Mouse (Mus musculus) erythroid progenitor cell, adult 5-6 weeks (primary cell): ENCODE results near the gene Brca1. TPM values are rescaled to one million over a fixed set of nuclear protein-coding genes. Genes with fewer than 3 reads are reported as not detected.
A peak's percentile ranks its signal among the peaks of the same experiment; 100 is the strongest.
"Not testable (repeated sequence)": the region's sequence is repeated elsewhere in the genome, so short reads cannot be mapped to it uniquely, and the experiment has no call there.

Experiments used
- ATAC-seq: replicated peaks from 2 replicates; pipeline ENCODE4 v1.8.0; 2016; ENCODE audit warnings: moderate number of reproducible peaks, mild to moderate bottlenecking, moderate TSS enrichment, inconsistent platforms; ENCODE audit not compliant: poor library complexity, low FRiP score, severe bottlenecking
- total RNA-seq, 2 experiments: library from RNA; stranded (forward) in 1 of 2; stranded (reverse) in 1 of 2; fragments of 150-400 nt in 1 of 2; fragments of 186-747, 209-891 nt in 1 of 2; gene quantifications; 2 replicates each; pipeline versions ENCODE4 v1.2.3 to v1.2.4; 2015 to 2017; ENCODE audit warnings: low replicate concordance in 2 of 2

Brca1 gene
- total RNA-seq, 2 experiments from 2014 or later: 137 to 153 TPM

GRCm38 (mm10) chr11:101455627-101456026 is 96.1 kb downstream of the Brca1 start:
- ATAC-seq: no peak

- no peak for ATAC-seq
Measured at GRCm38 (mm10) chr11:101454702-101455101, 97.1 kb downstream of the Brca1 start.

GRCm38 (mm10) chr11:101452093-101452774 is 99.5 kb downstream of the Brca1 start:
- ATAC-seq: no peak

GRCm38 (mm10) chr11:101451536-101451935 is 100.2 kb downstream of the Brca1 start:
- no peak for ATAC-seq

GRCm38 (mm10) chr11:101450394-101450793 is 101.4 kb downstream of the Brca1 start:
- no peak for ATAC-seq

- ATAC-seq: not testable (repeated sequence)
Measured at GRCm38 (mm10) chr11:101449596-101449995, 102.2 kb downstream of the Brca1 start.

- ATAC-seq: peak; percentile 52
Measured at GRCm38 (mm10) chr11:101448899-101449298, 102.9 kb downstream of the Brca1 start.

- peak; percentile 96 for ATAC-seq
Measured at GRCm38 (mm10) chr11:101448274-101448746, 103.4 kb downstream of the Brca1 start, which contains the start of gene Ifi35. Ifi35 (plus strand) TSS chr11:101448407.

GRCm38 (mm10) chr11:101447786-101448185 is 104.0 kb downstream of the Brca1 start:
- ATAC-seq: no peak

- not testable (repeated sequence) for ATAC-seq
Measured at GRCm38 (mm10) chr11:101446860-101447259, 104.9 kb downstream of the Brca1 start.

GRCm38 (mm10) chr11:101446319-101446718 is 105.4 kb downstream of the Brca1 start:
- no peak for ATAC-seq

GRCm38 (mm10) chr11:101442760-101443159 is 109.0 kb downstream of the Brca1 start:
- ATAC-seq: no peak

GRCm38 (mm10) chr11:101442127-101442693 is 109.5 kb downstream of the Brca1 start, which contains the start of gene Rpl27:
Rpl27 (plus strand) TSS chr11:101442298.
- ATAC-seq: peak; percentile 99

- not testable (repeated sequence) for ATAC-seq
Measured at GRCm38 (mm10) chr11:101441450-101442126, 110.2 kb downstream of the Brca1 start.

Other genes with a start within 250 kb of the Brca1 start
- gene Becn1, start 249.7 kb downstream of the Brca1 start, total RNA-seq (2015; ENCODE audit: low replicate concordance): 71.4 and 72.5 TPM in 2 replicates
- 273 TPM in 2 replicates for gene Becn1, start 249.7 kb downstream of the Brca1 start, total RNA-seq (2017; ENCODE audit: low replicate concordance)
- gene Psme3, start 235.7 kb downstream of the Brca1 start, total RNA-seq (2015; ENCODE audit: low replicate concordance): 425 and 456 TPM in 2 replicates
- 261 and 313 TPM in 2 replicates for gene Psme3, start 235.7 kb downstream of the Brca1 start, total RNA-seq (2017; ENCODE audit: low replicate concordance)
- gene Aoc2, start 226.9 kb downstream of the Brca1 start, total RNA-seq (2015; ENCODE audit: low replicate concordance): 25.2 and 38.6 TPM in 2 replicates
- gene Aoc2, start 226.9 kb downstream of the Brca1 start, total RNA-seq (2017; ENCODE audit: low replicate concordance): 12.8 and 18.9 TPM in 2 replicates
- 2.5 TPM in 1 of 2 replicates, not detected in the other for gene Aoc3, start 221.3 kb downstream of the Brca1 start, total RNA-seq (2015; ENCODE audit: low replicate concordance)
- 0.51 TPM in 1 of 2 replicates, not detected in the other for gene Aoc3, start 221.3 kb downstream of the Brca1 start, total RNA-seq (2017; ENCODE audit: low replicate concordance)
- not detected in 2 replicates for gene G6pc, start 184.4 kb downstream of the Brca1 start, total RNA-seq (2015; ENCODE audit: low replicate concordance)
- not detected in 2 replicates for gene G6pc, start 184.4 kb downstream of the Brca1 start, total RNA-seq (2017; ENCODE audit: low replicate concordance)
- 2.1 and 20.9 TPM in 2 replicates for gene Aarsd1, start 134.3 kb downstream of the Brca1 start, total RNA-seq (2015; ENCODE audit: low replicate concordance)
- gene Aarsd1, start 134.3 kb downstream of the Brca1 start, total RNA-seq (2017; ENCODE audit: low replicate concordance): 13.1 and 27.7 TPM in 2 replicates
- gene Gm27029, start 127.2 kb downstream of the Brca1 start, total RNA-seq (2015; ENCODE audit: low replicate concordance): 3.2 TPM in 1 of 2 replicates, not detected in the other
- not detected in 2 replicates for gene Gm27029, start 127.2 kb downstream of the Brca1 start, total RNA-seq (2017; ENCODE audit: low replicate concordance)
- 0.42 and 1.8 TPM in 2 replicates for gene Rundc1, start 126.9 kb downstream of the Brca1 start, total RNA-seq (2015; ENCODE audit: low replicate concordance)
- gene Rundc1, start 126.9 kb downstream of the Brca1 start, total RNA-seq (2017; ENCODE audit: low replicate concordance): 1.8 and 2.6 TPM in 2 replicates
- not detected in 2 replicates for gene Ptges3l, start 126.6 kb downstream of the Brca1 start, total RNA-seq (2015; ENCODE audit: low replicate concordance)
- gene Ptges3l, start 126.6 kb downstream of the Brca1 start, total RNA-seq (2017; ENCODE audit: low replicate concordance): not detected in 2 replicates
- gene Rpl27, start 109.7 kb downstream of the Brca1 start, total RNA-seq (2015; ENCODE audit: low replicate concordance): 179 and 183 TPM in 2 replicates
- 266 and 615 TPM in 2 replicates for gene Rpl27, start 109.7 kb downstream of the Brca1 start, total RNA-seq (2017; ENCODE audit: low replicate concordance)
- gene Ifi35, start 103.5 kb downstream of the Brca1 start, total RNA-seq (2015; ENCODE audit: low replicate concordance): 39.8 and 73.2 TPM in 2 replicates
- 43.6 and 47.4 TPM in 2 replicates for gene Ifi35, start 103.5 kb downstream of the Brca1 start, total RNA-seq (2017; ENCODE audit: low replicate concordance)
- not detected in 2 replicates for gene Rnd2, start 87.0 kb downstream of the Brca1 start, total RNA-seq (2015; ENCODE audit: low replicate concordance)
- gene Rnd2, start 87.0 kb downstream of the Brca1 start, total RNA-seq (2017; ENCODE audit: low replicate concordance): not detected in 2 replicates
- 9.0 and 13.4 TPM in 2 replicates for gene Vat1, start 85.7 kb downstream of the Brca1 start, total RNA-seq (2015; ENCODE audit: low replicate concordance)
- 4.7 and 6.1 TPM in 2 replicates for gene Vat1, start 85.7 kb downstream of the Brca1 start, total RNA-seq (2017; ENCODE audit: low replicate concordance)
- 108 and 112 TPM in 2 replicates for gene Nbr1, start 194 bp upstream of the Brca1 start, total RNA-seq (2015; ENCODE audit: low replicate concordance)
- 82.8 and 107 TPM in 2 replicates for gene Nbr1, start 194 bp upstream of the Brca1 start, total RNA-seq (2017; ENCODE audit: low replicate concordance)
- 13.7 and 22.2 TPM in 2 replicates for gene Tmem106a, start 30.3 kb upstream of the Brca1 start, total RNA-seq (2015; ENCODE audit: low replicate concordance)
- gene Tmem106a, start 30.3 kb upstream of the Brca1 start, total RNA-seq (2017; ENCODE audit: low replicate concordance): 2.6 and 3.0 TPM in 2 replicates
- gene Gm11634, start 47.3 kb upstream of the Brca1 start, total RNA-seq (2015; ENCODE audit: low replicate concordance): not detected in 2 replicates
- gene Gm11634, start 47.3 kb upstream of the Brca1 start, total RNA-seq (2017; ENCODE audit: low replicate concordance): not detected in 2 replicates
- gene Rdm1, start 75.2 kb upstream of the Brca1 start, total RNA-seq (2015; ENCODE audit: low replicate concordance): 81.1 and 91.4 TPM in 2 replicates
- gene Rdm1, start 75.2 kb upstream of the Brca1 start, total RNA-seq (2017; ENCODE audit: low replicate concordance): 34.5 and 43.0 TPM in 2 replicates
- not detected in 2 replicates for gene Arl4d, start 113.6 kb upstream of the Brca1 start, total RNA-seq (2015; ENCODE audit: low replicate concordance)
- gene Arl4d, start 113.6 kb upstream of the Brca1 start, total RNA-seq (2017; ENCODE audit: low replicate concordance): 1.0 and 1.5 TPM in 2 replicates
- 14.7 and 19.8 TPM in 2 replicates for gene Dhx8, start 181.0 kb upstream of the Brca1 start, total RNA-seq (2015; ENCODE audit: low replicate concordance)
- 24.0 and 39.3 TPM in 2 replicates for gene Dhx8, start 181.0 kb upstream of the Brca1 start, total RNA-seq (2017; ENCODE audit: low replicate concordance)
- gene Etv4, start 233.4 kb upstream of the Brca1 start, total RNA-seq (2015; ENCODE audit: low replicate concordance): not detected in 2 replicates
- gene Etv4, start 233.4 kb upstream of the Brca1 start, total RNA-seq (2017; ENCODE audit: low replicate concordance): not detected in 2 replicates